Mouse (Mus musculus): Measurements from ENCODE around the gene Ccdc91.

DNA sequence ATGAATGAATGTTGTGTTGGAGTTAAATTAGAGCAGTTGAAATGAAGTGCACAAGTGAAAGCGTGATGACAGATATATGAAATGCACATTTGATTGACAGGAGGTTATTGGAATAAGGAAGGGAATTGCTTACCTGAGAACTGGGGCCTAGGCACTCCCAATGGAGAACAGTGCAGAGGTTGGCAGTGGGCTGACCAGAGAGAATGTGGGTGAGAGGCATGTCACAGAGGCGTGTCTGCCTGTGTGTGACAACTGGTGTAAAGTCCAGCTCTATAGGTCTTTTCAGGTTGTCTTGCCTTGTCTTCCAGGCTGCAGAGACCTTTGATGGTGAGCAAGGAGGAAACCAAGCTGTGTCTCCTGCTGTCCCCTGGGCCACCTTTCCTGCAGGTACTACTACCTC is 34.9 kb downstream of the Ccdc91 start:
- no peak for TF ChIP-seq CTCF (IDR thresholded peaks at IDR 0.05; ENCODE audit: insufficient read depth, low read depth, low read length)
- no peak for TF ChIP-seq POLR2A (IDR thresholded peaks at IDR 0.05; ENCODE audit: insufficient read depth, low read depth, low read length)
